Mouse (Mus musculus): Measurements from ENCODE around the gene Gm2174. TPM values are rescaled to one million over a fixed set of nuclear protein-coding genes. Genes with fewer than 3 reads are reported as not detected.

The Gm2174 gene
- total RNA-seq, 1 experiment from 2014 or later, result not detected

DNA sequence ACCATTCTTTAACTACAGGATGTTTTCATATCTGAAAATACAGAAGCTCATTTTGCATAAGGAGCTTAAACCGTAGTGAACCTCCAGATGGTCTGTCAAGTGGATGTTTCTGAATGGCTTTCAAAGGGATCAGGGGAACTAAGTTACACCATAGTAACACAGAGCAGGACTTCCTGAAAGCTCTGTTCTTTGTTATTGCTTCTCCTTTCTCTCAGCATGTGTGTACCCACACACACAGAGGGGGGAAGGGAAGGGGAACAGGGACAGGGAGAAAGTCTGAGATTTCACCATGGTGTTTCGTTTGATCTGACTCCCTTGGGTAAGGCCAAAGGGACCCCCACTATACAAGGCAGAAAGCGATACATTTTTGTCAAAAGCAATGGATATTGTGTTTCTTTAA lies 34.1 kb downstream of the Gm2174 start:
- peak; percentile 69; the same call in 1 of the 2 replicates for ATAC-seq (ENCODE audit: extremely low read depth, insufficient number of reproducible peaks, low FRiP score, poor library complexity, severe bottlenecking)

- ATAC-seq (ENCODE audit: extremely low read depth, insufficient number of reproducible peaks, low FRiP score, poor library complexity, severe bottlenecking), result peak; percentile 73
Measured at GRCm38 (mm10) chrX:56489758-56490157, 42.0 kb downstream of the Gm2174 start.

DNA sequence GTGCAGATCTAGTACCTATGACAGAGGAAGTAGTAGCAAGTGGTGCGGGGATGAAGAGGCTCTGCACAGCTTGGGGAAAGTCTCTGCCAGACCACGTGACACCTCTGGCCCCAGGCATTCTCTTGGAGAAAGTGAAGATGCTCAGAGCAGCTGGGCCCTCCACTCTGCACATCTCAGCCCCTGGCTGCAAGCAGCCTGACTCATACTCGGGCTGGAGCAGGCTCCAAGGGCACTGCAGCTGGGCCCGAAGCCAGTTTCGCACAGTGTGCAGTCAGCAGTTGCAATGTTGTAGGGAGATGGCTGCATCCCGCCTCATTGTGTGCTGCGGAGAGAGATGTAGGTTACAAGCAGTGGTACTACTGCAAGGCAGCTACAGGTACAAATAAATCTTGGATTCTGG lies 49.5 kb downstream of the Gm2174 start:
- ATAC-seq (ENCODE audit: extremely low read depth, insufficient number of reproducible peaks, low FRiP score, poor library complexity, severe bottlenecking), result no peak

Other genes starting within 250 kb of the Gm2174 start
- not detected in 2 replicates for gene Gm773, start 235.1 kb upstream of the Gm2174 start, total RNA-seq (2017)
- gene Zfp449, start 101.6 kb upstream of the Gm2174 start, total RNA-seq (2017), result 0.12 TPM in 1 of 2 replicates, not detected in the other
- gene Smim10l2a, start 73.4 kb upstream of the Gm2174 start, total RNA-seq (2017), result not detected in 2 replicates
- gene Ints6l, start 6.9 kb downstream of the Gm2174 start, total RNA-seq (2017), result 106 and 111 TPM in 2 replicates
- gene Gm10477, start 76.8 kb downstream of the Gm2174 start, total RNA-seq (2017), result not detected in 2 replicates
- gene Gm648, start 101.6 kb downstream of the Gm2174 start, total RNA-seq (2017), result not detected in 2 replicates
- 12.6 and 13.7 TPM in 2 replicates for gene Mmgt1, start 150.1 kb downstream of the Gm2174 start, total RNA-seq (2017)
- gene Slc9a6, start 161.8 kb downstream of the Gm2174 start, total RNA-seq (2017), result 11.5 and 13.0 TPM in 2 replicates

Measured in neutrophil, adult 5-6 weeks (primary cell).